Mouse (Mus musculus) frontal cortex, postnatal 10 days (tissue): ENCODE measurements at regions not wholly inside any gene's neighbourhood (a gene's known extent, or its start where the extent isn't known, plus 50 kb on each side); places are given as distances from the start of the nearest gene placed in this dataset.

ENCODE experiments used
- DNase-seq, 2 experiments: peaks; one replicate each; pipeline ENCODE4 v3.0.0; 2022; ENCODE audit warnings: low spot score in 2 of 2, mixed read lengths in 1 of 2

- no peak for DNase-seq
Measured at GRCm38 (mm10) chr8:59499618-59500017, 587.2 kb upstream of the Galntl6 start.

- DNase-seq: no peak
Measured at GRCm38 (mm10) chr8:59491392-59491791, 579.0 kb upstream of the Galntl6 start.

DNA sequence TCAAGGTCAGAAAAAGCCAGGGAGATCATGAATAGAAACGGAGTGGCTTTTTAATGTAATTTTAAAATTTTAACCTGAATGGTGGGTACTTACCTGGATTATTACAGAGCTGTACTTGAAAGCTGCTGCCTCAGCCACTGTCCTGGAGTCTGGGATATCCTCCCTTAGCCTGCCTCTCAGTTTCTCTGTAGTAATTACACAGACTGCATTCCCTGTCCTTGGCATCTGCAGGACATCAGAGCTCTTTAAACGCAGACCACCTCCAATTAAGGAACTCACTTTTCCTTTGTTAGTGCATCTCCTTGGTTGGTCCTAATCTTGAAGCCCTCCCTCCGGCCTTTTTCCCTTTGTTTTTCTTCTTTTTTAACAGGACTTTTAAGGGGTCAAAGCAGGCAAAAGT lies 565.8 kb upstream of the Galntl6 start:
- DNase-seq: no peak

- no peak for DNase-seq
Measured at GRCm38 (mm10) chr8:59474195-59474594, 561.8 kb upstream of the Galntl6 start.

DNA sequence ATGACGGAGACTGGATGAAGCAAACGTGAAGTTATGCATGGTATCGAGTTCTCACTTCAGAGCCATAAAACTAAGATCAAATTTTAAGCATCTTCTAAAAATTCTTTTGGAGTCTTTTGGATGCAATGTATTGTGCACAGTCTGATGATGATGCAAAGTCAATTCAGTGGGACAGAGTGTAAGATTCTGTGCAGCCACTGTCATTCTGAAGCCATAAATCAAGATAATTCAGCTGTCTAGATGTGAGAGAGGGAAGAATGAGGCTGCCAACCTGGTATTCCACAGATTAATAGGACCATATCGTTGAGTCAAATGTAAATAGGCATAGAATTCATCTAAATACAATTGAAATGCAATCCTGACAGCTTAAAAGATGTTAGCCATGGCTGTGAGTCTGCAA lies 536.2 kb upstream of the Galntl6 start:
- DNase-seq: no peak

DNA sequence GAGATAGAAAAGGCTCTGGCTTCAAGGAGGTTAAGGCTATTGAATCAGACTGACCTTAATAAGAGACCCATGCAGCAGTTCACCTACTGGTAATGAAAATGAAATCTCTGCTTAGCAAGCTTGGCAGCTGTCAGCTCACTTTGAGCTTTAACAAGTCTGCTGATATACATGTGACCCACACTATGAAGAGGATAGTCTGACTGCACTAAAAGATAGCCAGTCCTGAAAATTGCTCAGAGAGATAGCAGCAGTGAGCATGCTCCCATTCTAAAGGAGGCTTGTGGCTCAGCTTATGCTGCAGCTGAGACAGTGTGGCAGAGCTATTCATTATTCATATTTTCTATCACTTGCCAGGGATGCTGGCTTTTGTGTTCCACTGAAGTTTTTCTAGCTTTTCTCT lies 491.2 kb upstream of the Galntl6 start:
- no peak for DNase-seq

DNA sequence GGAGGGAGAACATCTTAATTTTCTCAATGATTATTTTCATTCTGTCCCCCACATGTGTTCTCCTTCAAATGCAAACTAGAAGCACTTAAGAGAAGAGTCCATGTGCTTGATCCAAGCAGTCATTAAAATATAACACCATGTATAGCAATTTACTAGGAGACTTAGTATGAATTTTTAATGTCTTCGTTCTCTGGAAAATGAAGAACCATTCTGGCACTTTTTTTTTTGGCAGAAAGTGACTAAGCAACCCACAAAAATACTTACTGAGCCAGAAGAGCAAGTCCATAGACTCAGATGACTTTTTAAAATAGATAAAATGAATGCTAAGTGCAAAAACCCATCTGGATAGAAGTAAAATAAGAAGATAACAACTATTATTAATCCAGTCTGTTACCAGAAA lies 477.3 kb upstream of the Galntl6 start:
- no peak for DNase-seq

DNA sequence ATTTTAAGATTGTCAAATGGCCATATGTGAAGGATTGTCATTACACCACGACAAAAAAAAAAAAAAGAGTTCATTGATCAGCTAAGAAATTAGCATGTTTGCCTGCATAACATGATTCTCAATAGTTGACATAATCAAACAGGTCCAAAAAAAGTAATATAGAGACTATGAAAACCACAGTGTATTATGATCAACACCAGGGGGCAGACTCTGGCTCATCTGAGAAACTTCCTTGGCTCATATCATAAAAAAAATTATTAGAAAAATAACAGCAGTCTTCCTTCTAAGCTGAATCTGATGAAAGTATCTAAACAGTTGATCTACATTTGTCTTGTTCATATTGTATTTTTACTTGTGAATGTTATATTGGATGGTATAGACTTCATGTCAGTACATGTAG lies 472.3 kb upstream of the Galntl6 start:
- DNase-seq: no peak

DNA sequence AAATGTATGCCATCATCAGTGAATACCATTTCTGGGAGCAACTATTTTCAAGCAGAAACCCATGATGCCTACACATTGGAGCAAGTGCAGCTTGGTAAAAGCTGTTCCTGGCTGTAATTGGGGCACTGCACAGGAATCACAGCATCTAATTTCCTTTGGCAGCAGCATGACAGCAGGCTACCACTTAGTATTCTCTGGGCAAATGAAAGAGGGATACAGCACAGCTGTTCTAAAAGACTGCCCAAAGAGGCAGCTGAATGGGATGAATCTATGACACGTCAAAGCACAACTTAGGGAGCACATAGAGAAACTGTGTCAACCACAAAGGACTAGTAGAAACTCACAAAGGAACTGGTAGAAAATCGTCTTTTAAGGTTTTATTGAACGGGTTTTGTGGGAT lies 440.5 kb upstream of the Galntl6 start:
- peak; percentile 5 to 8 for DNase-seq

DNA sequence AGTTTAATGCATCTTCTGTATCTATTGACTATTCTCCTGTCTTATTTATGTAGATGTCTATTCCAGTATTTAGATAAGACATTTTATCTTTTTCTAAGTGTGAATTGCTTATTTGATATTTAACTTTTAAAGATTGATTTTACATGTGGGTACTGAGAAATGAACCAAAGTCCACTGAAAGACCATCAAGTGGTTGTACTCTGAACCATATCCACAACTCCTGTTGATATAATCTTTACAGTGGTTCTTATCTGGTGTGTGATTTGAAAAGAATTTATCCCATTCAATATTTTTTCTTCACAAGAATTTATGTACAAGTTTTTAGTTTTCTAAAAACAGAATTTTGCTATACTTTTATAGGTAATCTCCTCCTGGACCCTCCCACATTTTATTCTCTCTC lies 422.6 kb upstream of the Galntl6 start:
- DNase-seq: no peak
